Mouse (Mus musculus) stomach, postnatal 0 days (tissue): ENCODE results near the gene Tesk2. TPM values are rescaled to one million over a fixed set of nuclear protein-coding genes. Genes with fewer than 3 reads are reported as not detected.
"Not testable (repeated sequence)": the region's sequence is repeated elsewhere in the genome, so short reads cannot be mapped to it uniquely, and the experiment has no call there.

Source experiments
- ATAC-seq: fragments of 200-750 bp; cut with Nextera tagmentation; 2 replicates; pipeline ENCODE4 v1.8.0; 2017; ENCODE audit not compliant: low FRiP score, low TSS enrichment
- DNase-seq: peaks from one replicate; pipeline ENCODE4 v3.0.0-alpha.2; 2016; ENCODE audit warnings: low spot score
- H3K27ac ChIP-seq: fragments of 300-500 bp; sonication (generic); replicated peaks from 2 replicates; pipeline ENCODE4 v1.5.1; 2014; ENCODE audit warnings: mild to moderate bottlenecking, control low read depth
- H3K27me3 ChIP-seq: fragments of 300-500 bp; sonication (generic); 2 replicates; pipeline ENCODE4 v1.6.1; 2014; ENCODE audit warnings: low read length; ENCODE audit not compliant: control insufficient read depth, insufficient read depth
- H3K36me3 ChIP-seq: fragments of 300-500 bp; sonication (generic); 2 replicates; pipeline ENCODE4 v1.6.1; 2014; ENCODE audit warnings: low read length, mixed read lengths; ENCODE audit not compliant: control insufficient read depth, insufficient read depth
- H3K4me1 ChIP-seq: fragments of 300-500 bp; sonication (generic); replicated peaks from 2 replicates; pipeline ENCODE4 v1.6.1; 2014; ENCODE audit warnings: antibody characterized with exemption; ENCODE audit not compliant: control insufficient read depth, insufficient read depth
- H3K4me2 ChIP-seq: fragments of 300-500 bp; sonication (generic); replicated peaks from 2 replicates; pipeline ENCODE4 v1.6.1; 2014; ENCODE audit warnings: low read depth, mild to moderate bottlenecking, control low read depth, moderate library complexity
- H3K4me3 ChIP-seq: fragments of 300-500 bp; sonication (generic); 2 replicates; pipeline ENCODE4 v1.5.1; 2014; ENCODE audit warnings: low read depth, low read length, control low read depth
- H3K9ac ChIP-seq: fragments of 300-500 bp; sonication (generic); 2 replicates; pipeline ENCODE4 v1.6.1; 2014; ENCODE audit warnings: mild to moderate bottlenecking, low read length, control low read depth, mixed read lengths
- H3K9me3 ChIP-seq: fragments of 300-500 bp; sonication (generic); 2 replicates; pipeline ENCODE4 v1.6.1; 2016; ENCODE audit warnings: low read length; ENCODE audit not compliant: control insufficient read depth
- CTCF ChIP-seq: IDR thresholded peaks from 2 replicates; pipeline ENCODE4 v1.5.1; 2016; ENCODE audit warnings: antibody characterized with exemption, low read depth, mild to moderate bottlenecking, moderate library complexity
- EP300 ChIP-seq: optimal IDR thresholded peaks from 2 replicates; pipeline ENCODE3; 2016; ENCODE audit warnings: antibody characterized with exemption
- WGBS: fragments of 180-500 bp; shearing (Covaris S2); extraction: QIAGEN DNeasy Blood & Tissue Kit; methylation state at CpG from one replicate; pipeline ENCODE4 v1.1.7; 2014; 5-methylcytosine and 5-hydroxymethylcytosine counted together
- polyA plus RNA-seq: library from polyadenylated mRNA; unstranded; fragments of >200 nt; fragmentation: Nextera tagmentation; extraction: Ambion mirVana; gene quantifications from 2 replicates; pipeline ENCODE4 v1.2.1, GENCODE M21; 2015

The Tesk2 gene
- polyA plus RNA-seq, 1 experiment from 2014 or later, result 2.3 TPM

GRCm38 (mm10) chr4:116838999-116839398 lies 118.3 kb downstream of the Tesk2 start:
- H3K9me3 ChIP-seq, result no peaks in the 10 kb centered on the region
- TF ChIP-seq EP300 (no peak), CTCF (no peak)
- no peak overlapping the region for H3K4me2 ChIP-seq
- no peak for DNase-seq
- H3K9ac ChIP-seq, result no peak overlapping the region
- no peaks in the 10 kb centered on the region for H3K4me1 ChIP-seq
- no peak overlapping the region for H3K27ac ChIP-seq
- WGBS, result 30% methylated on average over 2 of the region's 2 CpGs
- no peaks in the 10 kb centered on the region for H3K27me3 ChIP-seq
- H3K4me3 ChIP-seq, result no peak overlapping the region
- no peaks in the 10 kb centered on the region for H3K36me3 ChIP-seq
- no peak for ATAC-seq

- not testable (repeated sequence) for DNase-seq, H3K27ac ChIP-seq, H3K4me1 ChIP-seq, H3K9me3 ChIP-seq, H3K27me3 ChIP-seq, H3K4me2 ChIP-seq, ATAC-seq, H3K9ac ChIP-seq, H3K4me3 ChIP-seq, H3K36me3 ChIP-seq
- WGBS, result 16% methylated on average over 20 of the region's 29 CpGs
Observed at GRCm38 (mm10) chr4:116840096-116840495, 119.3 kb downstream of the Tesk2 start.

GRCm38 (mm10) chr4:116840841-116841240 lies 120.1 kb downstream of the Tesk2 start:
- DNase-seq (no peak), ATAC-seq (no peak)
- no peaks in the 10 kb centered on the region for H3K9me3 ChIP-seq
- H3K4me2 ChIP-seq, result no peak overlapping the region
- H3K36me3 ChIP-seq, result no peaks in the 10 kb centered on the region
- TF ChIP-seq CTCF, result no peak
- TF ChIP-seq EP300, result no peak
- WGBS, result 76% methylated on average over 6 of the region's 6 CpGs
- H3K27me3 ChIP-seq, result no peaks in the 10 kb centered on the region
- no peak overlapping the region for H3K4me3 ChIP-seq
- no peak overlapping the region for H3K9ac ChIP-seq
- H3K27ac ChIP-seq, result no peak overlapping the region
- no peaks in the 10 kb centered on the region for H3K4me1 ChIP-seq

GRCm38 (mm10) chr4:116844324-116844723 lies 123.6 kb downstream of the Tesk2 start:
- no peak overlapping the region for H3K4me2 ChIP-seq
- no peaks in the 10 kb centered on the region for H3K27me3 ChIP-seq
- no peak overlapping the region for H3K4me3 ChIP-seq
- no peaks in the 10 kb centered on the region for H3K36me3 ChIP-seq
- H3K9ac ChIP-seq, result no peak overlapping the region
- no peaks in the 10 kb centered on the region for H3K4me1 ChIP-seq
- 82% methylated on average over 3 of the region's 3 CpGs for WGBS
- ATAC-seq, result no peak
- no peak for TF ChIP-seq CTCF
- DNase-seq, result no peak
- H3K27ac ChIP-seq, result no peak overlapping the region
- H3K9me3 ChIP-seq, result no peaks in the 10 kb centered on the region

- Histone ChIP-seq H3K4me2 (no peak overlapping the region), H3K9ac (no peak overlapping the region), H3K36me3 (no peaks in the 10 kb centered on the region), H3K27me3 (no peaks in the 10 kb centered on the region), H3K27ac (no peak overlapping the region), H3K4me3 (no peak overlapping the region), H3K9me3 (no peaks in the 10 kb centered on the region), H3K4me1 (no peaks in the 10 kb centered on the region)
- no peak for DNase-seq
- no peak for ATAC-seq
- 77% methylated on average over 3 of the region's 3 CpGs for WGBS
- TF ChIP-seq CTCF (no peak), EP300 (no peak)
Observed at GRCm38 (mm10) chr4:116849901-116850300, 129.2 kb downstream of the Tesk2 start.

GRCm38 (mm10) chr4:116854286-116854685 lies 133.5 kb downstream of the Tesk2 start:
- no peak overlapping the region for H3K4me2 ChIP-seq
- no peak for DNase-seq
- no peaks in the 10 kb centered on the region for H3K36me3 ChIP-seq
- 31% methylated on average over 2 of the region's 2 CpGs for WGBS
- no peak overlapping the region for H3K4me3 ChIP-seq
- H3K4me1 ChIP-seq, result no peaks in the 10 kb centered on the region
- no peak overlapping the region for H3K9ac ChIP-seq
- TF ChIP-seq CTCF, result no peak
- TF ChIP-seq EP300, result no peak
- no peak for ATAC-seq
- no peaks in the 10 kb centered on the region for H3K27me3 ChIP-seq
- no peak overlapping the region for H3K27ac ChIP-seq
- no peaks in the 10 kb centered on the region for H3K9me3 ChIP-seq

Other genes starting within 250 kb of the Tesk2 start
- gene Ipp, start 213.4 kb upstream of the Tesk2 start, polyA plus RNA-seq, result 8.2 and 8.4 TPM in 2 replicates
- gene Tmem69, start 165.0 kb upstream of the Tesk2 start, polyA plus RNA-seq, result 15.7 and 16.6 TPM in 2 replicates
- gene Gpbp1l1, start 163.3 kb upstream of the Tesk2 start, polyA plus RNA-seq, result 22.4 and 23.6 TPM in 2 replicates
- gene Ccdc17, start 124.3 kb upstream of the Tesk2 start, polyA plus RNA-seq, result 4.7 and 5.3 TPM in 2 replicates
- 32.9 TPM in 2 replicates for gene Nasp, start 93.0 kb upstream of the Tesk2 start, polyA plus RNA-seq
- 755 and 765 TPM in 2 replicates for gene Akr1a1, start 69.3 kb upstream of the Tesk2 start, polyA plus RNA-seq
- gene Prdx1, start 35.4 kb upstream of the Tesk2 start, polyA plus RNA-seq, result 1,868 and 2,021 TPM in 2 replicates
- 9.8 and 11.8 TPM in 2 replicates for gene Mmachc, start 12.5 kb upstream of the Tesk2 start, polyA plus RNA-seq
- 9.8 and 11.0 TPM in 2 replicates for gene Ccdc163, start 12.4 kb upstream of the Tesk2 start, polyA plus RNA-seq
- gene Toe1, start 86.7 kb downstream of the Tesk2 start, polyA plus RNA-seq, result 16.0 and 17.3 TPM in 2 replicates
- gene Mutyh, start 86.8 kb downstream of the Tesk2 start, polyA plus RNA-seq, result 3.1 and 3.9 TPM in 2 replicates
- gene Hpdl, start 100.8 kb downstream of the Tesk2 start, polyA plus RNA-seq, result 0.51 and 0.85 TPM in 2 replicates
- 0.04 and 0.06 TPM in 2 replicates for gene Zswim5, start 156.4 kb downstream of the Tesk2 start, polyA plus RNA-seq